Mouse (Mus musculus): ENCODE measurements around the gene Bscl2. TPM values are rescaled to one million over a fixed set of nuclear protein-coding genes. Genes with fewer than 3 reads are reported as not detected.

Bscl2 gene
- polyA plus RNA-seq, 1 experiment from 2014 or later = 75.9 TPM

GRCm38 (mm10) chr19:8802130-8802821 is 35.0 kb upstream of the Bscl2 start, which contains the start of gene Zbtb3:
TSS of gene Zbtb3 (plus strand) at chr19:8802555.
- peak; percentile 98 for ATAC-seq (ENCODE audit: low FRiP score, low TSS enrichment)
- under 1% methylated on average over 30 of the region's 30 CpGs for WGBS
- H3K36me3 ChIP-seq (ENCODE audit: control insufficient read depth, insufficient read depth, low read length) = 0 out of 2 replicates have a peak, but pooled peaks cover 4% of the 10 kb centered on the region

GRCm38 (mm10) chr19:8803204-8803780 is 34.0 kb upstream of the Bscl2 start:
- Histone ChIP-seq H3K27ac (replicated peaks) (peak overlapping the region; percentile 41; the same call in 1 of the 2 replicates), H3K9ac (ENCODE audit: low read length) (no peak overlapping the region), H3K4me1 (replicated peaks; ENCODE audit: control insufficient read depth, insufficient read depth) (0 out of 2 replicates have a peak, but pooled peaks cover 3% of the 10 kb centered on the region), H3K9me3 (ENCODE audit: control insufficient read depth, low read length) (no peaks in the 10 kb centered on the region), H3K27me3 (ENCODE audit: control insufficient read depth, insufficient read depth, low read length) (no peaks in the 10 kb centered on the region), H3K36me3 (ENCODE audit: control insufficient read depth, insufficient read depth, low read length) (0 out of 2 replicates have a peak, but pooled peaks cover 4% of the 10 kb centered on the region), H3K4me3 (ENCODE audit: low read depth, low read length) (no peak overlapping the region), H3K4me2 (replicated peaks; ENCODE audit: low read depth) (peak overlapping the region; percentile 53)
- ATAC-seq (ENCODE audit: low FRiP score, low TSS enrichment) = no peak
- TF ChIP-seq CTCF (IDR thresholded peaks at IDR 0.05; ENCODE audit: low read depth) (no peak), EP300 (optimal IDR thresholded peaks at IDR 0.05) (no peak)
- 89% methylated on average over 9 of the region's 9 CpGs for WGBS
- no peak for DNase-seq (ENCODE audit: low spot score)

More at GRCm38 (mm10) chr19:8802130-8802821, 35.0 kb upstream of the Bscl2 start, which contains the start of gene Zbtb3:
- H3K9ac ChIP-seq (ENCODE audit: low read length) = peak within 1 kb of the TSS; percentile 50
- TF ChIP-seq EP300 (optimal IDR thresholded peaks at IDR 0.05) (no peak), CTCF (IDR thresholded peaks at IDR 0.05; ENCODE audit: low read depth) (no peak)
- peak; percentile 96 for DNase-seq (ENCODE audit: low spot score)
- H3K9me3 ChIP-seq (ENCODE audit: control insufficient read depth, low read length) = no peaks in the 10 kb centered on the region
- H3K4me2 ChIP-seq (replicated peaks; ENCODE audit: low read depth) = peak within 1 kb of the TSS; percentile 58
- peak within 1 kb of the TSS; percentile 81 for H3K27ac ChIP-seq (replicated peaks)
- 0 out of 2 replicates have a peak, but pooled peaks cover 3% of the 10 kb centered on the region for H3K4me1 ChIP-seq (replicated peaks; ENCODE audit: control insufficient read depth, insufficient read depth)
- H3K27me3 ChIP-seq (ENCODE audit: control insufficient read depth, insufficient read depth, low read length) = no peaks in the 10 kb centered on the region
- peak within 1 kb of the TSS; percentile 57 for H3K4me3 ChIP-seq (ENCODE audit: low read depth, low read length)

- no peak overlapping the region for H3K4me3 ChIP-seq (ENCODE audit: low read depth, low read length)
- H3K4me1 ChIP-seq (replicated peaks; ENCODE audit: control insufficient read depth, insufficient read depth) = 0 out of 2 replicates have a peak, but pooled peaks cover 3% of the 10 kb centered on the region
- H3K27ac ChIP-seq (replicated peaks) = no peak overlapping the region
- TF ChIP-seq CTCF (IDR thresholded peaks at IDR 0.05; ENCODE audit: low read depth) (no peak), EP300 (optimal IDR thresholded peaks at IDR 0.05) (no peak)
- 89% methylated on average over 11 of the region's 11 CpGs for WGBS
- H3K9me3 ChIP-seq (ENCODE audit: control insufficient read depth, low read length) = no peaks in the 10 kb centered on the region
- H3K9ac ChIP-seq (ENCODE audit: low read length) = no peak overlapping the region
- DNase-seq (ENCODE audit: low spot score) = no peak
- ATAC-seq (ENCODE audit: low FRiP score, low TSS enrichment) = no peak
- H3K36me3 ChIP-seq (ENCODE audit: control insufficient read depth, insufficient read depth, low read length) = 0 out of 2 replicates have a peak, but pooled peaks cover 4% of the 10 kb centered on the region
- H3K27me3 ChIP-seq (ENCODE audit: control insufficient read depth, insufficient read depth, low read length) = no peaks in the 10 kb centered on the region
- H3K4me2 ChIP-seq (replicated peaks; ENCODE audit: low read depth) = no peak overlapping the region
These were observed 33.2 kb upstream of the Bscl2 start for GRCm38 (mm10) chr19:8803879-8804660.

GRCm38 (mm10) chr19:8806810-8807209 is 30.5 kb upstream of the Bscl2 start:
- no peak for ATAC-seq (ENCODE audit: low FRiP score, low TSS enrichment)
- no peak for TF ChIP-seq EP300 (optimal IDR thresholded peaks at IDR 0.05)
- H3K4me3 ChIP-seq (ENCODE audit: low read depth, low read length) = no peak overlapping the region
- 0 out of 2 replicates have a peak, but pooled peaks cover 3% of the 10 kb centered on the region for H3K4me1 ChIP-seq (replicated peaks; ENCODE audit: control insufficient read depth, insufficient read depth)
- no peak for DNase-seq (ENCODE audit: low spot score)
- no peak overlapping the region for H3K4me2 ChIP-seq (replicated peaks; ENCODE audit: low read depth)
- no peak overlapping the region for H3K27ac ChIP-seq (replicated peaks)
- no peak overlapping the region for H3K9ac ChIP-seq (ENCODE audit: low read length)
- H3K36me3 ChIP-seq (ENCODE audit: control insufficient read depth, insufficient read depth, low read length) = 0 out of 2 replicates have a peak, but pooled peaks cover 4% of the 10 kb centered on the region
- WGBS = 89% methylated on average over 5 of the region's 5 CpGs
- no peaks in the 10 kb centered on the region for H3K9me3 ChIP-seq (ENCODE audit: control insufficient read depth, low read length)
- no peaks in the 10 kb centered on the region for H3K27me3 ChIP-seq (ENCODE audit: control insufficient read depth, insufficient read depth, low read length)

GRCm38 (mm10) chr19:8815812-8816211 is 21.5 kb upstream of the Bscl2 start:
- 63% methylated on average over 11 of the region's 11 CpGs for WGBS
- H3K27ac ChIP-seq (replicated peaks) = no peak overlapping the region
- no peak overlapping the region for H3K4me3 ChIP-seq (ENCODE audit: low read depth, low read length)
- H3K4me2 ChIP-seq (replicated peaks; ENCODE audit: low read depth) = no peak overlapping the region
- no peaks in the 10 kb centered on the region for H3K4me1 ChIP-seq (replicated peaks; ENCODE audit: control insufficient read depth, insufficient read depth)
- ATAC-seq (ENCODE audit: low FRiP score, low TSS enrichment) (no peak), DNase-seq (ENCODE audit: low spot score) (no peak)
- H3K27me3 ChIP-seq (ENCODE audit: control insufficient read depth, insufficient read depth, low read length) = no peaks in the 10 kb centered on the region
- TF ChIP-seq EP300 (optimal IDR thresholded peaks at IDR 0.05) (no peak), CTCF (IDR thresholded peaks at IDR 0.05; ENCODE audit: low read depth) (peak; percentile 64)
- H3K36me3 ChIP-seq (ENCODE audit: control insufficient read depth, insufficient read depth, low read length) = peaks cover 6% of the 10 kb centered on the region; the same call in 1 of the 2 replicates
- no peaks in the 10 kb centered on the region for H3K9me3 ChIP-seq (ENCODE audit: control insufficient read depth, low read length)
- no peak overlapping the region for H3K9ac ChIP-seq (ENCODE audit: low read length)

Data from stomach, postnatal 0 days (tissue).